Mouse (Mus musculus): Measurements from ENCODE around the gene Tnni1. TPM values are rescaled to one million over a fixed set of nuclear protein-coding genes. Genes with fewer than 3 reads are reported as not detected.
A peak's percentile ranks its signal among the peaks of the same experiment; 100 is the strongest.

Gene Tnni1
- total RNA-seq, 2 experiments from 2014 or later: 2,021 to 2,289 TPM

GRCm38 (mm10) chr1:135810180-135810579 is 30.9 kb downstream of the Tnni1 start:
- DNase-seq: no peak

GRCm38 (mm10) chr1:135811016-135811646 is 31.9 kb downstream of the Tnni1 start:
- peak; percentile 94 for DNase-seq

- no peak for DNase-seq
Measured at GRCm38 (mm10) chr1:135812205-135812604, 33.0 kb downstream of the Tnni1 start.

- no peak for DNase-seq
Measured at GRCm38 (mm10) chr1:135812618-135813017, 33.4 kb downstream of the Tnni1 start.

- DNase-seq: no peak
Measured at GRCm38 (mm10) chr1:135813071-135813470, 33.8 kb downstream of the Tnni1 start.

- DNase-seq: no peak
Measured at GRCm38 (mm10) chr1:135813687-135814395, 34.6 kb downstream of the Tnni1 start.

GRCm38 (mm10) chr1:135814531-135814930 is 35.3 kb downstream of the Tnni1 start:
- no peak for DNase-seq

GRCm38 (mm10) chr1:135817595-135817994 is 38.4 kb downstream of the Tnni1 start:
- no peak for DNase-seq

GRCm38 (mm10) chr1:135818481-135819086 is 39.4 kb downstream of the Tnni1 start, which contains the start of gene Lad1:
Lad1 (plus strand) TSS chr1:135818598.
- peak; percentile 26 for DNase-seq

- no peak for DNase-seq
Measured at GRCm38 (mm10) chr1:135820071-135820470, 40.8 kb downstream of the Tnni1 start.

GRCm38 (mm10) chr1:135820736-135821364 is 41.6 kb downstream of the Tnni1 start:
- DNase-seq: no peak

- no peak for DNase-seq
Measured at GRCm38 (mm10) chr1:135821780-135822179, 42.5 kb downstream of the Tnni1 start.

- DNase-seq: peak; percentile 69
Measured at GRCm38 (mm10) chr1:135828918-135829317, 49.7 kb downstream of the Tnni1 start.

GRCm38 (mm10) chr1:135834206-135834859 is 55.1 kb downstream of the Tnni1 start:
- DNase-seq: no peak

- no peak for DNase-seq
Measured at GRCm38 (mm10) chr1:135834983-135835382, 55.7 kb downstream of the Tnni1 start.

- peak; percentile 84 for DNase-seq
Measured at GRCm38 (mm10) chr1:135835716-135836483, 56.7 kb downstream of the Tnni1 start, which contains the start of gene Tnnt2. Tnnt2 (plus strand) TSS chr1:135836354.

GRCm38 (mm10) chr1:135838626-135839025 is 59.4 kb downstream of the Tnni1 start:
- no peak for DNase-seq

GRCm38 (mm10) chr1:135839065-135839464 is 59.8 kb downstream of the Tnni1 start:
- DNase-seq: peak; percentile 14

GRCm38 (mm10) chr1:135840675-135841395 is 61.6 kb downstream of the Tnni1 start:
- DNase-seq: peak; percentile 30

GRCm38 (mm10) chr1:135843519-135844262 is 64.5 kb downstream of the Tnni1 start:
- DNase-seq: peak; percentile 21
